Mouse (Mus musculus): Measurements from ENCODE around the gene Tpr.

The Tpr gene

GRCm38 (mm10) chr1:150463068-150463467, 70.4 kb downstream of the Tpr start:
- DNase-seq: no peak

GRCm38 (mm10) chr1:150463691-150464090, 71.1 kb downstream of the Tpr start:
- DNase-seq: no peak

- no peak for DNase-seq
Observed at GRCm38 (mm10) chr1:150465364-150465763, 72.7 kb downstream of the Tpr start.

GRCm38 (mm10) chr1:150466132-150466531, 73.5 kb downstream of the Tpr start, which contains the start of gene Prg4:
Prg4 (minus strand) TSS chr1:150466165.
- DNase-seq: no peak

- no peak for DNase-seq
Observed at GRCm38 (mm10) chr1:150469992-150470391, 77.4 kb downstream of the Tpr start.

GRCm38 (mm10) chr1:150472525-150472924, 79.9 kb downstream of the Tpr start:
- DNase-seq: no peak

- DNase-seq: no peak
Observed at GRCm38 (mm10) chr1:150480674-150481073, 88.0 kb downstream of the Tpr start.

- no peak for DNase-seq
Observed at GRCm38 (mm10) chr1:150489148-150489547, 96.5 kb downstream of the Tpr start.

- DNase-seq: no peak
Observed at GRCm38 (mm10) chr1:150496626-150497302, 104.1 kb downstream of the Tpr start.

- peak; percentile 9 for DNase-seq
Observed at GRCm38 (mm10) chr1:150497690-150498089, 105.1 kb downstream of the Tpr start.

- DNase-seq: no peak
Observed at GRCm38 (mm10) chr1:150498177-150498576, 105.5 kb downstream of the Tpr start.
